Mouse (Mus musculus): ENCODE results near the gene Def6.

- TF ChIP-seq CTCF (IDR thresholded peaks at IDR 0.05; ENCODE audit: insufficient read depth, low read depth, low read length) (no peak), POLR2A (IDR thresholded peaks at IDR 0.05; ENCODE audit: insufficient read depth, low read depth, low read length) (no peak)
These were observed 685 bp downstream of the Def6 start for GRCm38 (mm10) chr17:28208314-28208612.

Data from olfactory bulb, adult 2 months (tissue).